Mouse (Mus musculus) midbrain, embryonic 16.5 days (tissue): ENCODE results near the gene Serinc3. TPM values are rescaled to one million over a fixed set of nuclear protein-coding genes. Genes with fewer than 3 reads are reported as not detected.

Experiments
- ATAC-seq: fragments of 200-750 bp; cut with Nextera tagmentation; 2 replicates; pipeline ENCODE4 v1.8.0; 2017; ENCODE audit warnings: moderate TSS enrichment
- H3K27ac ChIP-seq: fragments of 300-500 bp; sonication (generic); 2 replicates; pipeline ENCODE4 v1.5.1; 2014; ENCODE audit warnings: mild to moderate bottlenecking, low read length, mixed read lengths
- H3K27me3 ChIP-seq: fragments of 300-500 bp; sonication (generic); 2 replicates; pipeline ENCODE4 v1.6.1; 2014; ENCODE audit warnings: low read depth, low read length, mixed read lengths; ENCODE audit not compliant: control insufficient read depth, insufficient read depth
- H3K36me3 ChIP-seq: fragments of 300-500 bp; sonication (generic); 2 replicates; pipeline ENCODE4 v1.6.1; 2014; ENCODE audit warnings: mild to moderate bottlenecking, low read length, moderate library complexity, mixed read lengths; ENCODE audit not compliant: control insufficient read depth, insufficient read depth
- H3K4me1 ChIP-seq: fragments of 300-500 bp; sonication (generic); 2 replicates; pipeline ENCODE4 v1.6.1; 2014; ENCODE audit warnings: mild to moderate bottlenecking, low read length, mixed read lengths; ENCODE audit not compliant: control insufficient read depth, insufficient read depth
- H3K4me2 ChIP-seq: fragments of 300-500 bp; sonication (generic); 2 replicates; pipeline ENCODE4 v1.6.1; 2014; ENCODE audit warnings: mild to moderate bottlenecking, low read length, mixed read lengths
- H3K4me3 ChIP-seq: fragments of 300-500 bp; sonication (generic); 2 replicates; pipeline ENCODE4 v1.5.1; 2014; ENCODE audit warnings: low read depth, mild to moderate bottlenecking, low read length, moderate library complexity, mixed read lengths
- H3K9ac ChIP-seq: fragments of 300-500 bp; sonication (generic); 2 replicates; pipeline ENCODE4 v1.6.1; 2014; ENCODE audit warnings: low read depth, low read length, mixed read lengths
- H3K9me3 ChIP-seq: fragments of 300-500 bp; sonication (generic); replicated peaks from 2 replicates; pipeline ENCODE4 v1.6.1; 2014; ENCODE audit warnings: mild to moderate bottlenecking, low read length, mixed read lengths; ENCODE audit not compliant: control insufficient read depth, poor library complexity, severe bottlenecking
- WGBS: fragments of 180-500 bp; shearing (Covaris S2); extraction: QIAGEN DNeasy Blood & Tissue Kit; methylation state at CpG from one replicate; pipeline ENCODE4 v1.1.7; 2014; 5-methylcytosine and 5-hydroxymethylcytosine counted together
- polyA plus RNA-seq: library from polyadenylated mRNA; unstranded; fragments of >200 nt; fragmentation: Nextera tagmentation; extraction: Ambion mirVana; gene quantifications from 2 replicates; pipeline ENCODE4 v1.2.1, GENCODE M21; 2015

The Serinc3 gene
- polyA plus RNA-seq, 1 experiment from 2014 or later, result 36.4 TPM

GRCm38 (mm10) chr2:163596057-163596872 lies 48.7 kb downstream of the Serinc3 start:
- no peaks in the 10 kb centered on the region for H3K36me3 ChIP-seq
- H3K4me3 ChIP-seq, result no peak overlapping the region
- H3K9me3 ChIP-seq, result no peaks in the 10 kb centered on the region
- H3K27me3 ChIP-seq, result no peaks in the 10 kb centered on the region
- no peak overlapping the region for H3K9ac ChIP-seq
- WGBS, result 78% methylated on average over 13 of the region's 13 CpGs
- ATAC-seq, result no peak
- H3K4me1 ChIP-seq, result no peaks in the 10 kb centered on the region
- H3K27ac ChIP-seq, result 0 out of 2 replicates have a peak overlapping the region, but pooled peaks have one; percentile 47
- no peak overlapping the region for H3K4me2 ChIP-seq

GRCm38 (mm10) chr2:163595119-163595518 lies 49.8 kb downstream of the Serinc3 start:
- Histone ChIP-seq H3K27ac (no peak overlapping the region), H3K36me3 (no peaks in the 10 kb centered on the region), H3K9me3 (no peaks in the 10 kb centered on the region)

GRCm38 (mm10) chr2:163593636-163594282 lies 51.2 kb downstream of the Serinc3 start:
- Histone ChIP-seq H3K9me3 (no peaks in the 10 kb centered on the region), H3K4me2 (no peak overlapping the region), H3K27me3 (no peaks in the 10 kb centered on the region), H3K36me3 (no peaks in the 10 kb centered on the region), H3K27ac (no peak overlapping the region), H3K4me1 (no peaks in the 10 kb centered on the region), H3K9ac (no peak overlapping the region), H3K4me3 (no peak overlapping the region)
- ATAC-seq, result no peak
- 92% methylated on average over 10 of the region's 10 CpGs for WGBS

More at GRCm38 (mm10) chr2:163595119-163595518, 49.8 kb downstream of the Serinc3 start:
- ATAC-seq, result no peak
- Histone ChIP-seq H3K4me2 (no peak overlapping the region), H3K4me3 (no peak overlapping the region), H3K27me3 (no peaks in the 10 kb centered on the region), H3K4me1 (no peaks in the 10 kb centered on the region), H3K9ac (no peak overlapping the region)
- 15% methylated on average over 2 of the region's 2 CpGs for WGBS

- H3K27ac ChIP-seq, result no peak overlapping the region
- no peak for ATAC-seq
- 77% methylated on average over 1 of the region's 1 CpGs for WGBS
- H3K27me3 ChIP-seq, result no peaks in the 10 kb centered on the region
- no peak overlapping the region for H3K4me3 ChIP-seq
- no peak overlapping the region for H3K4me2 ChIP-seq
- H3K9me3 ChIP-seq, result no peaks in the 10 kb centered on the region
- no peaks in the 10 kb centered on the region for H3K4me1 ChIP-seq
- no peaks in the 10 kb centered on the region for H3K36me3 ChIP-seq
- no peak overlapping the region for H3K9ac ChIP-seq
These were observed 52.8 kb downstream of the Serinc3 start for GRCm38 (mm10) chr2:163592084-163592483.

- H3K4me1 ChIP-seq, result peaks cover 2% of the 10 kb centered on the region; the same call in 1 of the 2 replicates
- no peak for ATAC-seq
- 85% methylated on average over 5 of the region's 5 CpGs for WGBS
- H3K9ac ChIP-seq, result no peak overlapping the region
- H3K36me3 ChIP-seq, result no peaks in the 10 kb centered on the region
- H3K4me2 ChIP-seq, result no peak overlapping the region
- H3K9me3 ChIP-seq, result no peaks in the 10 kb centered on the region
- no peak overlapping the region for H3K27ac ChIP-seq
- H3K27me3 ChIP-seq, result no peaks in the 10 kb centered on the region
- no peak overlapping the region for H3K4me3 ChIP-seq
These were observed 53.9 kb downstream of the Serinc3 start for GRCm38 (mm10) chr2:163590996-163591395.

GRCm38 (mm10) chr2:163590211-163590610 lies 54.7 kb downstream of the Serinc3 start:
- WGBS, result 73% methylated on average over 12 of the region's 12 CpGs
- no peak for ATAC-seq

GRCm38 (mm10) chr2:163587506-163587905 lies 57.4 kb downstream of the Serinc3 start:
- Histone ChIP-seq H3K4me2 (no peak overlapping the region), H3K9me3 (no peaks in the 10 kb centered on the region), H3K27ac (no peak overlapping the region), H3K27me3 (no peaks in the 10 kb centered on the region), H3K4me1 (peaks cover 2% of the 10 kb centered on the region; the same call in 1 of the 2 replicates), H3K36me3 (no peaks in the 10 kb centered on the region), H3K9ac (no peak overlapping the region), H3K4me3 (no peak overlapping the region)
- no peak for ATAC-seq
- WGBS, result 78% methylated on average over 5 of the region's 5 CpGs

More at GRCm38 (mm10) chr2:163590211-163590610, 54.7 kb downstream of the Serinc3 start:
- no peaks in the 10 kb centered on the region for H3K9me3 ChIP-seq
- H3K9ac ChIP-seq, result no peak overlapping the region
- peaks cover 2% of the 10 kb centered on the region; the same call in 1 of the 2 replicates for H3K4me1 ChIP-seq
- no peaks in the 10 kb centered on the region for H3K27me3 ChIP-seq
- no peak overlapping the region for H3K27ac ChIP-seq
- no peak overlapping the region for H3K4me2 ChIP-seq
- H3K4me3 ChIP-seq, result no peak overlapping the region
- H3K36me3 ChIP-seq, result no peaks in the 10 kb centered on the region

- no peak overlapping the region for H3K9ac ChIP-seq
- no peak overlapping the region for H3K27ac ChIP-seq
- no peaks in the 10 kb centered on the region for H3K27me3 ChIP-seq
- H3K4me1 ChIP-seq, result peaks cover 2% of the 10 kb centered on the region; the same call in 1 of the 2 replicates
- no peak overlapping the region for H3K4me3 ChIP-seq
- H3K4me2 ChIP-seq, result no peak overlapping the region
- 50% methylated on average over 19 of the region's 19 CpGs for WGBS
- no peaks in the 10 kb centered on the region for H3K9me3 ChIP-seq
- no peaks in the 10 kb centered on the region for H3K36me3 ChIP-seq
- ATAC-seq, result no peak
These were observed 58.3 kb downstream of the Serinc3 start for GRCm38 (mm10) chr2:163586384-163587261.
